Mouse (Mus musculus): ENCODE results near the gene Btd. TPM values are rescaled to one million over a fixed set of nuclear protein-coding genes. Genes with fewer than 3 reads are reported as not detected.

Btd gene
- polyA plus RNA-seq, 1 experiment, result 16.7 TPM

DNA sequence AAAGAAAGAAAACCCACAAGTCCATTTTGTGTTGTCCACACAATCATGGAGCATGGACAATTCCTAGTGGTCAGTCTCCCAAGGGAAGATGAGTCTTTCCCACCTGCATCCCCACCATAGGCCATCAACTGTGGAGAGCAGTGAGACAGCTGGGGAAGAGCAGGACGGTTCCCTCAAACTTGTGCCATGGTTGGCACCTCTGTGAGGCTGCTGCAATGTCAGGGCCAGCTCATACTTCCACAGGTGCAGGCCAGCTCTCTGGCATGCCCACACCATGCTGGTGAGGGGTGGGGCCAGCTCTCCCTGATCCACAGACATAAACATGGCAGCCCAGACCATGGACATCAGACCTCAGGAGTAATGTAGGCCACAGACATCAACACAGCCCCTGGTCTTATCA, 45.4 kb downstream of the Btd start:
- TF ChIP-seq MYOD1 (IDR thresholded peaks at IDR 0.05; ENCODE audit: control insufficient read depth, insufficient read length, low read depth) (no peak), MAX (IDR thresholded peaks at IDR 0.05) (no peak), FOSL1 (IDR thresholded peaks at IDR 0.05; ENCODE audit: insufficient read depth, low read length, poor library complexity, severe bottlenecking) (no peak), USF1 (IDR thresholded peaks at IDR 0.05; ENCODE audit: low read depth) (no peak), CEBPB (IDR thresholded peaks at IDR 0.05; ENCODE audit: low read depth) (no peak), CTCF (IDR thresholded peaks at IDR 0.05; ENCODE audit: control insufficient read depth, insufficient read depth, insufficient read length) (no peak), MYOG (IDR thresholded peaks at IDR 0.05; ENCODE audit: control insufficient read depth, extremely low read depth, insufficient read length) (no peak)
- no peaks in the 10 kb centered on the region for H3K79me3 ChIP-seq (ENCODE audit: low read depth)
- H3K4me3 ChIP-seq (ENCODE audit: insufficient read depth, poor library complexity, severe bottlenecking), result no peak overlapping the region
- no peak overlapping the region for H3ac ChIP-seq (ENCODE audit: control insufficient read depth, insufficient read length, low read depth)
- H3K27me3 ChIP-seq (ENCODE audit: control insufficient read depth, insufficient read depth, insufficient read length), result no peaks in the 10 kb centered on the region
- H3K36me3 ChIP-seq (ENCODE audit: control insufficient read depth, insufficient read depth), result no peaks in the 10 kb centered on the region
- no peaks in the 10 kb centered on the region for H3K79me2 ChIP-seq (ENCODE audit: control insufficient read depth, insufficient read depth)

DNA sequence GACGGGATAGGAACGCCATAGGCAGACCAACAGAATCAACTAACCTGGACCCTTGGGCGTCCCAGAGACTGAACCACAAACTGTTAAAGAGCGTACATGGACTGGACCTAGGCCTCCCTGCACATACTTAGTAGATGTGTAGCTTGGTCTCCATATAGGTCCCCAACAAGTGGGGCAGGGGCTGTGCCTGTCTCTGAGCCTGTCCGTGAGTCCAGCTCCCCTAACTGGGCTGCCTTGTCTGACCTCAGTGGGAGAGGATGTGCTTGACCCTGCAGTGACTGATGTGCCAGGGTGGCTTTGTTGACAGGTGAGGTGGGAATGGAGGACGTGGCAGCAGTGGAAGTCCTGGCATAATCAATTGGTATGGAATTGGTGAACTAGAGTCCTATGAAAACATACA, 51.7 kb downstream of the Btd start:
- Histone ChIP-seq H3K79me2 (ENCODE audit: control insufficient read depth, insufficient read depth) (no peaks in the 10 kb centered on the region), H3K4me3 (ENCODE audit: insufficient read depth, poor library complexity, severe bottlenecking) (no peak overlapping the region), H3K27me3 (ENCODE audit: control insufficient read depth, insufficient read depth, insufficient read length) (no peaks in the 10 kb centered on the region), H3K36me3 (ENCODE audit: control insufficient read depth, insufficient read depth) (peaks cover 35% of the 10 kb centered on the region), H3ac (ENCODE audit: control insufficient read depth, insufficient read length, low read depth) (no peak overlapping the region), H3K79me3 (ENCODE audit: low read depth) (no peaks in the 10 kb centered on the region)
- TF ChIP-seq MYOD1 (IDR thresholded peaks at IDR 0.05; ENCODE audit: control insufficient read depth, insufficient read length, low read depth) (no peak), CTCF (IDR thresholded peaks at IDR 0.05; ENCODE audit: control insufficient read depth, insufficient read depth, insufficient read length) (no peak), USF1 (IDR thresholded peaks at IDR 0.05; ENCODE audit: low read depth) (no peak), CEBPB (IDR thresholded peaks at IDR 0.05; ENCODE audit: low read depth) (no peak), MAX (IDR thresholded peaks at IDR 0.05) (no peak), FOSL1 (IDR thresholded peaks at IDR 0.05; ENCODE audit: insufficient read depth, low read length, poor library complexity, severe bottlenecking) (no peak), MYOG (IDR thresholded peaks at IDR 0.05; ENCODE audit: control insufficient read depth, extremely low read depth, insufficient read length) (no peak)

DNA sequence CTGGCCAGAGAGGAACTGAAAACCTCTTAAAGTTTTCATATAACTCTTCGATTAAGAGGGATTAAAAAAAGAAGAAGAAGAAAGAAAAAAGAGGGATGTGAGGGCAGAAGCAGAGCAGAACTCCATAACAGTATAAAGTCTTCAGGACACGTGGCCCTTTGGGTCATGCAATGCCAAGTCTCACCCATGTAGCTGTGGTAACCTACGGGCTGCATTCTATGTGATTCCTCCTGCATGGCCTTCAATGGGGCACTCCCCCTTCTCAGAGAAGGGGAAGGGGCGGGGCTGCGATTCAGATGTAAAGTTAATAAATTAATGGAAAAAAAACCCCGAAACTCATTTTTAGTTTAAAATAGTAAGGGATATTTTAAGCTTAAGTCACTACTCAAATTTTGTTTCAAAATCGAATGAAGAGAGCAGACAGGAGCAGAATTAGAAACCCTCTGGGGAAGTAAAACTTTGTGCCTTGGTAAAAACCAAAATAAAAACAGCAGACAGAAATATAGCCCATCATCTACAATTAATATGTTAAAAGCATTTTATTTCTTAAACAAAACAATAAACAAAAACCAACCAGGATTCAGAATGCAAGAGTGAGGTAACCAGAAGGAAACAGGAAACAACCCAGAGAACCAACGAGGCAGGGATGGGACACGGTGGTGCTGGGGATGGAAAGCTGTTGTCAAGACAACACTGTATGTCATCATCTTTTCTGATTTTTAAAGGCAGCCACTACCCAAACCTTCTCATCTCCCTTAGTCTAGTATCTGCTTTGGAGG, 55.6 kb downstream of the Btd start:
- H3K27me3 ChIP-seq (ENCODE audit: control insufficient read depth, insufficient read depth, insufficient read length), result no peaks in the 10 kb centered on the region
- peaks cover 1% of the 10 kb centered on the region for H3K79me3 ChIP-seq (ENCODE audit: low read depth)
- no peak for TF ChIP-seq CEBPB (IDR thresholded peaks at IDR 0.05; ENCODE audit: low read depth)
- no peak for TF ChIP-seq CTCF (IDR thresholded peaks at IDR 0.05; ENCODE audit: control insufficient read depth, insufficient read depth, insufficient read length)
- no peak for TF ChIP-seq MAX (IDR thresholded peaks at IDR 0.05)
- TF ChIP-seq USF1 (IDR thresholded peaks at IDR 0.05; ENCODE audit: low read depth), result no peak
- no peak for TF ChIP-seq MYOD1 (IDR thresholded peaks at IDR 0.05; ENCODE audit: control insufficient read depth, insufficient read length, low read depth)
- no peak for TF ChIP-seq MYOG (IDR thresholded peaks at IDR 0.05; ENCODE audit: control insufficient read depth, extremely low read depth, insufficient read length)
- TF ChIP-seq FOSL1 (IDR thresholded peaks at IDR 0.05; ENCODE audit: insufficient read depth, low read length, poor library complexity, severe bottlenecking), result no peak
- no peak overlapping the region for H3ac ChIP-seq (ENCODE audit: control insufficient read depth, insufficient read length, low read depth)
- peaks cover 67% of the 10 kb centered on the region for H3K36me3 ChIP-seq (ENCODE audit: control insufficient read depth, insufficient read depth)
- no peak overlapping the region for H3K4me3 ChIP-seq (ENCODE audit: insufficient read depth, poor library complexity, severe bottlenecking)
- H3K79me2 ChIP-seq (ENCODE audit: control insufficient read depth, insufficient read depth), result peaks cover 5% of the 10 kb centered on the region

DNA sequence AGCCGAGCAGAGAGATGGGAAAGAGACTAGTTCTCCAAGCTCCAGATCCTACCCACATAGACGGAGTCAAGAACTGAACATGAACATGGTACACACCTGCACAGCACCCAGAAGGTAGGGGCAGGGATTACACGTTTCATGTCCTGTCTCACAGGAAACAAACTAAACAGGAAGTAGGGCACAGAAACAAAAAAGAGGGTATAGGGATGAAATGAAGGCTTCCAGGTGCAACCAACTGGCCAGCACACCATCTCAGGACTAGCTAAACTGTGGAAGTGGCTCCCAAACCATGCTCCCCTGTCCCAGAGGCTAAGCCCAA, 56.1 kb downstream of the Btd start:
- H3K79me2 ChIP-seq (ENCODE audit: control insufficient read depth, insufficient read depth), result peaks cover 5% of the 10 kb centered on the region
- no peaks in the 10 kb centered on the region for H3K27me3 ChIP-seq (ENCODE audit: control insufficient read depth, insufficient read depth, insufficient read length)
- H3ac ChIP-seq (ENCODE audit: control insufficient read depth, insufficient read length, low read depth), result no peak overlapping the region
- peaks cover 73% of the 10 kb centered on the region for H3K36me3 ChIP-seq (ENCODE audit: control insufficient read depth, insufficient read depth)
- H3K79me3 ChIP-seq (ENCODE audit: low read depth), result peaks cover 1% of the 10 kb centered on the region
- no peak for TF ChIP-seq MYOD1 (IDR thresholded peaks at IDR 0.05; ENCODE audit: control insufficient read depth, insufficient read length, low read depth)
- no peak for TF ChIP-seq USF1 (IDR thresholded peaks at IDR 0.05; ENCODE audit: low read depth)
- no peak for TF ChIP-seq MYOG (IDR thresholded peaks at IDR 0.05; ENCODE audit: control insufficient read depth, extremely low read depth, insufficient read length)
- no peak for TF ChIP-seq CEBPB (IDR thresholded peaks at IDR 0.05; ENCODE audit: low read depth)
- TF ChIP-seq CTCF (IDR thresholded peaks at IDR 0.05; ENCODE audit: control insufficient read depth, insufficient read depth, insufficient read length), result no peak
- no peak for TF ChIP-seq MAX (IDR thresholded peaks at IDR 0.05)
- no peak for TF ChIP-seq FOSL1 (IDR thresholded peaks at IDR 0.05; ENCODE audit: insufficient read depth, low read length, poor library complexity, severe bottlenecking)
- H3K4me3 ChIP-seq (ENCODE audit: insufficient read depth, poor library complexity, severe bottlenecking), result no peak overlapping the region

DNA sequence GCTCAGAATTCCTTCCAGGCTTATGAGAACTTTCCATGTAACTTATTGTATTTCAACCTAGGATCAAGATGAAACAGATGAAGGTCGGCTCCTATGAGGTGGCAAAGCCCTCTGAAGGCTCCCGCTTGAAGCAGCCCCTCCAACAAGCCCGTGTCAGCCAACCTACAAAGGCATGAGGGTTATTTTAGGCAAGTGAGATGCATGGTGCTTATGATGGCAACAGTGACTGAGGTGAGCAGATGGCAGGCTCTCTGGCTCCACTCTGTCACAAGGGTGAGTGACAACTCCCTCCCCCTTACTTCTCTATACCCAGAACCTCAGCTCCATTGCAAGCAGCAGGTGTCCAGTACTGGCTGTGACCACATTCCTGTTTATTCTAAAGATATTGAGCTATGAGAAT, 56.5 kb downstream of the Btd start:
- peaks cover 5% of the 10 kb centered on the region for H3K79me2 ChIP-seq (ENCODE audit: control insufficient read depth, insufficient read depth)
- no peak overlapping the region for H3K4me3 ChIP-seq (ENCODE audit: insufficient read depth, poor library complexity, severe bottlenecking)
- H3K27me3 ChIP-seq (ENCODE audit: control insufficient read depth, insufficient read depth, insufficient read length), result no peaks in the 10 kb centered on the region
- no peak overlapping the region for H3ac ChIP-seq (ENCODE audit: control insufficient read depth, insufficient read length, low read depth)
- TF ChIP-seq USF1 (IDR thresholded peaks at IDR 0.05; ENCODE audit: low read depth) (no peak), CTCF (IDR thresholded peaks at IDR 0.05; ENCODE audit: control insufficient read depth, insufficient read depth, insufficient read length) (no peak), MYOD1 (IDR thresholded peaks at IDR 0.05; ENCODE audit: control insufficient read depth, insufficient read length, low read depth) (no peak), MYOG (IDR thresholded peaks at IDR 0.05; ENCODE audit: control insufficient read depth, extremely low read depth, insufficient read length) (no peak), FOSL1 (IDR thresholded peaks at IDR 0.05; ENCODE audit: insufficient read depth, low read length, poor library complexity, severe bottlenecking) (no peak), CEBPB (IDR thresholded peaks at IDR 0.05; ENCODE audit: low read depth) (no peak), MAX (IDR thresholded peaks at IDR 0.05) (no peak)
- peaks cover 1% of the 10 kb centered on the region for H3K79me3 ChIP-seq (ENCODE audit: low read depth)
- peaks cover 77% of the 10 kb centered on the region for H3K36me3 ChIP-seq (ENCODE audit: control insufficient read depth, insufficient read depth)

Measured in C2C12 (cell line).